In the genomic region with DNA sequence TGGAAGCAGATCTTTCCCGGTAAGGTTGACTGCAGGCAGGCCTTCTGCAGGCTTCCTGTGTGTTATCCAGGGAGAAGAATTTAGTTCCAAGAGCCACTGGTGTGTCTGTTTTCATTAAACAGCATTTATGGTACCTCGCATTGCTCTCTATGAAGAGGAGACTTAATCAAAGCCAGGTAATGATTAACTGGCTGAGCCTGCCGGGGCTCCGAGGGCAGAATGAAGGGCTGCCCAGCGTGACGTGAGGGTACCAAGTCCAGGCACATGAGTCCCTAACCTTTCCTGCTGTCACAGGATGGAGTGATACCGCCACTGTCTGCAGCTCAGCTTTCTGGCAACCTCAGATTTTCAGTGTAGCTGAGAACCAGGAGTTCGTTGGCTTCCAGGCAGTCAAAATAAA, we compare ENCODE assay signal across 11 mouse cellular contexts. TPM values are rescaled to one million over a fixed set of nuclear protein-coding genes. Genes with fewer than 3 reads are reported as not detected.
DNase-seq lines count a peak whose midpoint lies in the region; ATAC-seq and TF ChIP-seq lines count a peak whose summit lies in the region.
"Had no signal": no experiment of that assay in that cellular context is flagged by ENCODE, and none has a peak within 500 bp of the region (broad histone marks: within the 10 kb centered on the region; RNA-seq: fewer than 3 reads in every experiment).

No protein-coding gene starts in this region.

- H3K9ac ChIP-seq in heart, postnatal 0 days (replicated peaks; ENCODE audit: low read depth, low read length) = no peak overlapping the region
- H3K9ac ChIP-seq in liver, embryonic 13.5 days = no peak overlapping the region
- H3K9ac ChIP-seq in stomach, embryonic 14.5 days (replicated peaks; ENCODE audit: low read depth, low read length) = no peak overlapping the region

- H3K36me3 ChIP-seq in heart, postnatal 0 days (replicated peaks; ENCODE audit: control insufficient read depth, insufficient read depth, low read length) = no peaks in the 10 kb centered on the region
- 0 out of 2 replicates have a peak, but pooled peaks cover 3% of the 10 kb centered on the region for H3K36me3 ChIP-seq in heart, embryonic 10.5 days
- H3K36me3 ChIP-seq in liver, embryonic 13.5 days = peaks cover 20% of the 10 kb centered on the region
- no peaks in the 10 kb centered on the region for H3K36me3 ChIP-seq in stomach, embryonic 14.5 days (ENCODE audit: control insufficient read depth, insufficient read depth, low read length)

- ATAC-seq in heart, postnatal 0 days (ENCODE audit: insufficient read depth, low read depth) = no peak
- ATAC-seq in liver, embryonic 13.5 days (ENCODE audit: low read depth) = peak; percentile 60
- ATAC-seq in stomach, embryonic 14.5 days (ENCODE audit: insufficient number of reproducible peaks, insufficient read depth, low FRiP score, low read depth) = peak; percentile 42; the same call in 1 of the 2 replicates

- H3K4me2 ChIP-seq in heart, postnatal 0 days (ENCODE audit: low read depth, low read length) = no peak overlapping the region
- H3K4me2 ChIP-seq in liver, embryonic 13.5 days = peak overlapping the region; percentile 21
- H3K4me2 ChIP-seq in stomach, embryonic 14.5 days (replicated peaks; ENCODE audit: low read depth, low read length) = no peak overlapping the region

- peak overlapping the region; percentile 23; the same call in 1 of the 2 replicates for H3K27ac ChIP-seq in heart, postnatal 0 days (ENCODE audit: low read depth)
- no peak overlapping the region for H3K27ac ChIP-seq in heart, embryonic 10.5 days
- H3K27ac ChIP-seq in liver, embryonic 13.5 days = peak overlapping the region; percentile 82
- H3K27ac ChIP-seq in stomach, embryonic 14.5 days (ENCODE audit: low read length) = no peak overlapping the region; the same call in 1 of the 2 replicates

- H3K9me3 ChIP-seq in heart, postnatal 0 days (replicated peaks; ENCODE audit: control insufficient read depth, low read length) = no peaks in the 10 kb centered on the region
- H3K9me3 ChIP-seq in heart, embryonic 10.5 days = no peaks in the 10 kb centered on the region
- H3K9me3 ChIP-seq in liver, embryonic 13.5 days (replicated peaks) = no peaks in the 10 kb centered on the region
- no peaks in the 10 kb centered on the region for H3K9me3 ChIP-seq in stomach, embryonic 14.5 days (ENCODE audit: control insufficient read depth, low read depth, low read length)

- no peak for DNase-seq in heart, postnatal 0 days (ENCODE audit: low spot score)
- DNase-seq in heart, embryonic 10.5 days (ENCODE audit: low spot score) = no peak
- DNase-seq in kidney, adult 18-20 months = peak; percentile 81
- DNase-seq in liver, embryonic 13.5 days = no peak
- DNase-seq in embryo, embryonic 11 days = no peak
- no peak for DNase-seq in embryo, embryonic 9.5 days (ENCODE audit: extremely low spot score)
- no peak for DNase-seq in thymus, postnatal 14 days
- DNase-seq: adrenal gland, adult 8-10 months; cerebellum, postnatal 14 days; lung, postnatal 10 days had no signal

- no peaks in the 10 kb centered on the region for H3K27me3 ChIP-seq in heart, postnatal 0 days (ENCODE audit: control insufficient read depth, insufficient read depth, low read length)
- no peaks in the 10 kb centered on the region for H3K27me3 ChIP-seq in heart, embryonic 10.5 days (ENCODE audit: insufficient read depth, poor library complexity, severe bottlenecking)
- H3K27me3 ChIP-seq in liver, embryonic 13.5 days = no peaks in the 10 kb centered on the region
- H3K27me3 ChIP-seq in stomach, embryonic 14.5 days (ENCODE audit: control insufficient read depth, insufficient read depth, low read length) = no peaks in the 10 kb centered on the region

- H3K4me1 ChIP-seq in heart, postnatal 0 days (ENCODE audit: control insufficient read depth, insufficient read depth) = peaks cover 16% of the 10 kb centered on the region
- H3K4me1 ChIP-seq in heart, embryonic 10.5 days = peaks cover 64% of the 10 kb centered on the region
- H3K4me1 ChIP-seq in liver, embryonic 13.5 days (replicated peaks) = peaks cover 81% of the 10 kb centered on the region
- peaks cover 22% of the 10 kb centered on the region for H3K4me1 ChIP-seq in stomach, embryonic 14.5 days (ENCODE audit: control insufficient read depth, insufficient read depth, low read length)

- WGBS in heart, postnatal 0 days = 63% methylated on average over 8 of the region's 8 CpGs
- WGBS in heart, embryonic 10.5 days = 68% methylated on average over 8 of the region's 8 CpGs
- 73% methylated on average over 8 of the region's 8 CpGs for WGBS in liver, embryonic 13.5 days (ENCODE audit: insufficient replicate concordance)
- 67% methylated on average over 8 of the region's 8 CpGs for WGBS in stomach, embryonic 14.5 days

- TF ChIP-seq EP300 in heart, postnatal 0 days (IDR thresholded peaks at IDR 0.05; ENCODE audit: low read depth) = no peak

- H3K4me3 ChIP-seq in heart, postnatal 0 days (ENCODE audit: low read depth, low read length) = no peak overlapping the region
- no peak overlapping the region for H3K4me3 ChIP-seq in heart, embryonic 10.5 days
- no peak overlapping the region for H3K4me3 ChIP-seq in liver, embryonic 13.5 days (replicated peaks)
- no peak overlapping the region for H3K4me3 ChIP-seq in stomach, embryonic 14.5 days (ENCODE audit: low read depth, low read length)

- no peak for TF ChIP-seq CTCF in heart, postnatal 0 days (IDR thresholded peaks at IDR 0.05; ENCODE audit: low read depth)

RNA-seq across cellular contexts. Expression of gene Jade1, which starts 25.9 kb away (rescaled TPM):
- 14.5 and 16.8 TPM in 2 replicates for total RNA-seq in heart, postnatal 0 days (2014; rRNA removed; ENCODE audit: low replicate concordance)
- polyA plus RNA-seq in heart, postnatal 0 days (2015; fragmentation: Nextera tagmentation; extraction: Ambion mirVana) = 12.6 and 13.9 TPM in 2 replicates
- polyA plus RNA-seq in heart, embryonic 10.5 days (2016; fragmentation: Nextera tagmentation; extraction: Ambion mirVana) = 13.1 and 17.8 TPM in 2 replicates
- polyA plus RNA-seq in liver, embryonic 13.5 days (2015; fragmentation: Nextera tagmentation; extraction: Ambion mirVana) = 11.3 and 12.7 TPM in 2 replicates
- polyA plus RNA-seq in stomach, embryonic 14.5 days (2014; fragmentation: Nextera tagmentation; extraction: Ambion mirVana) = 12.1 and 12.6 TPM in 2 replicates

Comparison
In these comparisons a context has a peak if more than half of its experiments do, and no peak if none do; other contexts are left out.
1. H3K27ac ChIP-seq: peak in heart, postnatal 0 days (single experiment) and liver, embryonic 13.5 days (single experiment); none in heart, embryonic 10.5 days (single experiment) and stomach, embryonic 14.5 days (single experiment).